Mouse (Mus musculus) retina, embryonic 14.5 days (tissue): ENCODE data around the gene Lama5.

ENCODE experiments used
- DNase-seq: peaks from one replicate; pipeline ENCODE4 v3.0.0-alpha.2; 2015; ENCODE audit warnings: low spot score

Lama5 gene

GRCm38 (mm10) chr2:180146091-180146490 is 79.6 kb downstream of the Lama5 start:
- no peak for DNase-seq

GRCm38 (mm10) chr2:180135414-180135813 is 90.2 kb downstream of the Lama5 start:
- no peak for DNase-seq

- no peak for DNase-seq
Observed at GRCm38 (mm10) chr2:180133911-180134310, 91.7 kb downstream of the Lama5 start.

- DNase-seq = no peak
Observed at GRCm38 (mm10) chr2:180133231-180133630, 92.4 kb downstream of the Lama5 start.

GRCm38 (mm10) chr2:180127675-180128074 is 98.0 kb downstream of the Lama5 start:
- DNase-seq = no peak
